Mouse (Mus musculus) brain, embryonic 14.5 days (tissue): ENCODE results near the gene Hsf2bp. TPM values are rescaled to one million over a fixed set of nuclear protein-coding genes. Genes with fewer than 3 reads are reported as not detected.

Experiments used
- DNase-seq: peaks from one replicate; pipeline ENCODE4 v3.0.0-alpha.2; 2011; ENCODE audit warnings: low read depth
- CTCF ChIP-seq: fragments of 200-500 bp; IDR thresholded peaks from 2 replicates; pipeline ENCODE4 v1.5.1; 2012; ENCODE audit warnings: inconsistent platforms, mild to moderate bottlenecking, moderate library complexity, borderline replicate concordance; ENCODE audit not compliant: insufficient read depth, insufficient read length; ENCODE audit errors: extremely low read depth
- POLR2A ChIP-seq: fragments of 200-500 bp; IDR thresholded peaks from 2 replicates; pipeline ENCODE4 v1.6.1; 2012; ENCODE audit warnings: mild to moderate bottlenecking, inconsistent platforms, borderline replicate concordance; ENCODE audit not compliant: poor library complexity, insufficient read depth, insufficient read length, severe bottlenecking; ENCODE audit errors: extremely low read depth
- polyA plus RNA-seq: library from polyadenylated mRNA; depleted of rRNA; stranded (reverse); fragments of >200 nt; gene quantifications from 2 replicates; pipeline ENCODE4 v1.2.3, GENCODE M21; 2012

Gene Hsf2bp
- polyA plus RNA-seq, 1 experiment, result 0.49 TPM

DNA sequence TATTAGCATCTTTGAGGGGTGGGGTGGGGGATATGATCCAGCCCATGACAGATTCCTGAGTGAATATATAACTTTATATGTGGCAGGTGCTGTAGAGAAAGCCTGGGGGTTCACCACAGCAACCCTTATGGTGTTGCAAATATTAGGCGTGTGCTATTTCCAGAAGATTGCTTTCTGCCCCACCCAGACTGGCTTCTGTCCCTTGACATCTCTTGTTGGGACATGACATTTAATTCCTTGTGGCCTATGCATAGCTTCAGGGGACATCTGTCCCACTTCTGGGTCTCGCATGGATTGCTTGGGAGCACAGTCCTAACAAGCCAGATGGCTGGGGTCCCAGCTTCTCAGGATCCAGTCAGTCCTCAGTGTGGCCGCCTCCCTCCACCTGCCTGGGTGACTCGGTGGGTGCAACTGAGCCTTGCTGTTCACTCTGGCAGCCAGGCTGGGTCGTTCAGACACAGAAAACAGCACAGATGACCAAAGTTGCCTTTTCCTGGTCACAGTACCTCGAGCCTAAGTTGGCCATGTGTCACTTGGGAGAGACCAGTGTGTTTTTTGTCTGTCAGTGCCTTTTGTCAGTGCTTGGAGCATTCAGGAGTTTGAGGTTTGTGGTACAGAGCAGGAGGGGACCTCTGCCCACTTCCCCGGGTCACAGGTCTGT is 112.7 kb downstream of the Hsf2bp start:
- no peak for TF ChIP-seq CTCF
- TF ChIP-seq POLR2A, result no peak
- no peak for DNase-seq

DNA sequence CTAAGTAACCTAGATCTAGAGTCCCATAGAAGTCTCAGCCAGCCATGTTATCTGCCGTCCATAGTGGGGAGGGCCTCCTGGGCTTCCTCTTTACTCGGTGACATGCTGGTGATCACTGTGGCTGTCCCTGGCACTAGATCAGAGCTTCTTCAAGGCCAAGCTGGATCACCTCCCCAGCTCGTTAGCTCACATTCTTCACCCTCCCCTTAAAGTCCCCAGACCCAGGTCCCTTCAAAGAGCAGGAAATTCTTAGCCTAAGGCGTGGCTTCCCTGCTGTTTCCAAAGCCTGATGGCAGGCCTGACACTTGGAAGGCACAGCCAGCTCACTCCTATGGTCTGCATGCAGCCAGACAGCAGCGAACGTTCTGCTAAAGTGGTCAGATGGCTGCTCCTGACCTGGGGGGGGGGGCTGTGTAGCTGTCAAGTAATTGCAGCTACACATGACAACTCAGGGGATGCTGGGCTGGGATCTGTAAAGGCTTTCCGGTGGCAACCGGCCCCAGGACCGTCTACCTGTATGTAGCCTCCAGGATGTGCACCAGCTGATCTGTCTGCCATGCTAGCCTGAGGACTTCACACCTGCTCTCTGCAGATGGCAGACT is 115.5 kb downstream of the Hsf2bp start:
- peak; percentile 53 for DNase-seq
- no peak for TF ChIP-seq CTCF
- TF ChIP-seq POLR2A, result no peak

DNA sequence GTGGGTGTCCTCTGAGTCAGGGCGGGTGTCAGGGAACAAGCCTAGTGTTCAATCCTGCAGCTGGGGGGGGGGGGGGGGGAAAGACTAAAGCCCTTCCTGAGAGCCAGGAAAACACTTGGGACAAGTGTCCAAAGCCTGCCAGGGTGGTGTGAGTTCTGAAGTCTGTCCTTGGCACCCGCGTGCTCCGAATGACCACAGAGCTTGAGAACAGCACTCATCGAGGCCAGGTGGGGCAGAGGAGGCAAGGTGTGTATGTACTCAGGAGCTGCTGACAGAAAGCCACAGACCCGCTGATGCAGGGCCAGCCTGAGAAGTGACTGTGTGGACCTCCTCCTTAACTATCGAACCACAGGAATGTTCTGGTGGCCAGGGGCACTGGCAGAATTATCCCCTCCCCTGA is 116.5 kb downstream of the Hsf2bp start:
- DNase-seq, result no peak

GRCm38 (mm10) chr17:31918374-31918773 is 117.8 kb downstream of the Hsf2bp start:
- DNase-seq, result no peak
- no peak for TF ChIP-seq CTCF
- no peak for TF ChIP-seq POLR2A

More for the DNA sequence above, 116.5 kb downstream of the Hsf2bp start:
- no peak for TF ChIP-seq CTCF
- no peak for TF ChIP-seq POLR2A

DNA sequence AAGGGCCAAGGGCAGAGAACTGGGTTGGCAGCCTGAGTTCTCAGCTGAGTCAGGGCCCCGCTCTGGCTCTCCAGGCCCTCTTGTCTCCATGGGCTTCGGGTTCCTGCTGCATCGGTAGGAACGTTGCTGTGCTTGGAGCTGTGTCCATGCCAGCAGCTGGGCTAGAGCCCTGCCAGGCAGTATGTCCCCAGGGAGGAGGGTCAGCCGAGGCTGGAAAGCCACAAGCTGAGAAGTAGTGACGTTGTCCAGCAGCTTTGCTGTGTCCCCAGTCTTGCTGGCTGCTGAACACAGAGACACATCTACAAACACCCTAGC is 119.7 kb downstream of the Hsf2bp start:
- TF ChIP-seq CTCF, result no peak
- no peak for TF ChIP-seq POLR2A
- DNase-seq, result no peak

- no peak for DNase-seq
- no peak for TF ChIP-seq CTCF
- no peak for TF ChIP-seq POLR2A
Measured at GRCm38 (mm10) chr17:31915756-31916460, 120.2 kb downstream of the Hsf2bp start.

DNA sequence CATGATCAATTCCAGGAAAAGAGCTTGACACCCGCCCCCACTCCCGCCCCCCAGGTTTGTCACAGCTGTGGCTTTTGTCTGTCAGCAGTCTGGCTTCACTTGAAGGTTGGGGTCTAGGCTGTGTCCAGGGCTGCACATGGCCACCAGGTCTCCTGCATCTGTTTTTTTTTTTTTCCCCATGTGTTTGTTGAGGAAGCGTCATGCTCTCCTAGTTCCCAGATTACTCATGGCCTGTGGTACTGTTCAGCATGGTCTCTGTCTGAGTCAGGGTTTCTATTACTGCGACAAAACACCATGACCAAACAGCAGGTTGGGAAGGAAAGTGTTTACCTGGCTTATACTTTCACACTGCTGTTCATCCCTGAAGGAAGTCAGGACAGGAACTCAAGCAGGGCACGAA is 121.8 kb downstream of the Hsf2bp start:
- DNase-seq, result no peak
- TF ChIP-seq CTCF (no peak), POLR2A (no peak)

- no peak for TF ChIP-seq POLR2A
- peak; percentile 78 for DNase-seq
Measured at GRCm38 (mm10) chr17:31912881-31913662, 123.1 kb downstream of the Hsf2bp start.

GRCm38 (mm10) chr17:31912387-31912786 is 123.8 kb downstream of the Hsf2bp start:
- TF ChIP-seq CTCF (no peak), POLR2A (no peak)
- DNase-seq, result peak; percentile 42

GRCm38 (mm10) chr17:31908966-31909365 is 127.2 kb downstream of the Hsf2bp start:
- TF ChIP-seq CTCF, result no peak
- no peak for TF ChIP-seq POLR2A
- no peak for DNase-seq

- TF ChIP-seq POLR2A (no peak), CTCF (no peak)
- DNase-seq, result no peak
Measured at GRCm38 (mm10) chr17:31906441-31906840, 129.7 kb downstream of the Hsf2bp start.
